Mouse (Mus musculus): ENCODE measurements at regions not wholly inside any gene's neighbourhood (a gene's known extent, or its start where the extent isn't known, plus 50 kb on each side); places are given as distances from the start of the nearest gene placed in this dataset.

DNA sequence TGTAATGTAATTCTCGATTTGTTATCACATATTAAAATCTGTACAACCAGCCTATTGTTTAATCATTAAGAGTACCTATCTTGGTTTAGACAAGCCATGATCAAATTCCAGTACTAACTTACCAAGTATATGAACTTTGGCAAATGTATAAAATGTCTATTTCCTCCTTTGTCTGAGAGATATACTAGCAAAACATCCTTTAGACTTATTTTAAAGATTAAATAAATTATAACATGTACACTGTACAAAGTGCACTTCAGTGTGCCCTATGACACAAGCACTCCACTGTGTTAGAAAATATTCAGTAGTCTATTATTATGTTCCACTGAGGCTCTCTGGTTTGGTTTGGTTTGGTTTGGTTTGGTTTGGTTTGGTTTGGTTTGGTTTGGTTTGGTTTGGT, 156.0 kb upstream of the Fat1 start:
- no peaks in the 10 kb centered on the region for H3K9me3 ChIP-seq (ENCODE audit: control insufficient read depth, low read depth, low read length)
- no peak for ATAC-seq (ENCODE audit: insufficient number of reproducible peaks, insufficient read depth, low FRiP score, low read depth)
- H3K27me3 ChIP-seq (ENCODE audit: control insufficient read depth, insufficient read depth, low read length): no peaks in the 10 kb centered on the region
- no peak overlapping the region for H3K4me2 ChIP-seq (replicated peaks; ENCODE audit: low read depth, low read length)
- 68% methylated on average over 1 of the region's 1 CpGs for WGBS
- no peaks in the 10 kb centered on the region for H3K4me1 ChIP-seq (ENCODE audit: control insufficient read depth, insufficient read depth, low read length)
- H3K4me3 ChIP-seq (ENCODE audit: low read depth, low read length): no peak overlapping the region
- H3K27ac ChIP-seq (ENCODE audit: low read length): no peak overlapping the region
- H3K9ac ChIP-seq (replicated peaks; ENCODE audit: low read depth, low read length): no peak overlapping the region
- no peaks in the 10 kb centered on the region for H3K36me3 ChIP-seq (ENCODE audit: control insufficient read depth, insufficient read depth, low read length)

- 80% methylated on average over 9 of the region's 9 CpGs for WGBS
- Histone ChIP-seq H3K9ac (replicated peaks; ENCODE audit: low read depth, low read length) (no peak overlapping the region), H3K36me3 (ENCODE audit: control insufficient read depth, insufficient read depth, low read length) (no peaks in the 10 kb centered on the region), H3K27me3 (ENCODE audit: control insufficient read depth, insufficient read depth, low read length) (no peaks in the 10 kb centered on the region), H3K9me3 (ENCODE audit: control insufficient read depth, low read depth, low read length) (no peaks in the 10 kb centered on the region), H3K4me1 (ENCODE audit: control insufficient read depth, insufficient read depth, low read length) (no peaks in the 10 kb centered on the region), H3K4me2 (replicated peaks; ENCODE audit: low read depth, low read length) (no peak overlapping the region), H3K4me3 (ENCODE audit: low read depth, low read length) (no peak overlapping the region), H3K27ac (ENCODE audit: low read length) (no peak overlapping the region)
- ATAC-seq (ENCODE audit: insufficient number of reproducible peaks, insufficient read depth, low FRiP score, low read depth): no peak
Measured at GRCm38 (mm10) chr8:44782421-44782820, 152.8 kb upstream of the Fat1 start.

GRCm38 (mm10) chr8:44785161-44785560, 150.1 kb upstream of the Fat1 start:
- H3K36me3 ChIP-seq (ENCODE audit: control insufficient read depth, insufficient read depth, low read length): no peaks in the 10 kb centered on the region
- H3K27ac ChIP-seq (ENCODE audit: low read length): no peak overlapping the region
- no peak overlapping the region for H3K4me2 ChIP-seq (replicated peaks; ENCODE audit: low read depth, low read length)
- H3K4me3 ChIP-seq (ENCODE audit: low read depth, low read length): no peak overlapping the region
- no peaks in the 10 kb centered on the region for H3K9me3 ChIP-seq (ENCODE audit: control insufficient read depth, low read depth, low read length)
- no peak overlapping the region for H3K9ac ChIP-seq (replicated peaks; ENCODE audit: low read depth, low read length)
- no peak for ATAC-seq (ENCODE audit: insufficient number of reproducible peaks, insufficient read depth, low FRiP score, low read depth)
- WGBS: 78% methylated on average over 8 of the region's 8 CpGs
- H3K4me1 ChIP-seq (ENCODE audit: control insufficient read depth, insufficient read depth, low read length): no peaks in the 10 kb centered on the region
- H3K27me3 ChIP-seq (ENCODE audit: control insufficient read depth, insufficient read depth, low read length): no peaks in the 10 kb centered on the region

DNA sequence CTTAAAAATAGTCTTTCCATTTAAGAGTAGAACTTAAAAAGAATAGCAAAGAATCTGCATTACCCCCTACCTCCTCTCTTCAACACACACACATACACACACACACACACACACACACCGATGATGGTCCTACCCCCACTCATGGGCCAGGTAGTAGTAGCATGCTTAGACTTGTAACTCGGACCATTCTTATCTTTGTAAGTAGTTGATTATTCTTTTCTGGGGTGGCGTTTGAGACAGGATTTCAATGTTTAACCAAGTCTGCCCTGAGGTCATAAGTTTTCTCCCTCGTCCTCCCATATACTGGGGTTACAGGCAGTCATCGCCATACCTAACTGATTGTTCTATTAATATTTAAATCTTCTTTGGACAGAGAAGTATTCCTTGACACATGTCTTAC, 148.5 kb upstream of the Fat1 start:
- WGBS: 63% methylated on average over 5 of the region's 5 CpGs
- Histone ChIP-seq H3K27ac (ENCODE audit: low read length) (no peak overlapping the region), H3K4me2 (replicated peaks; ENCODE audit: low read depth, low read length) (no peak overlapping the region), H3K27me3 (ENCODE audit: control insufficient read depth, insufficient read depth, low read length) (no peaks in the 10 kb centered on the region), H3K9me3 (ENCODE audit: control insufficient read depth, low read depth, low read length) (no peaks in the 10 kb centered on the region), H3K9ac (replicated peaks; ENCODE audit: low read depth, low read length) (no peak overlapping the region), H3K4me1 (ENCODE audit: control insufficient read depth, insufficient read depth, low read length) (no peaks in the 10 kb centered on the region), H3K4me3 (ENCODE audit: low read depth, low read length) (no peak overlapping the region), H3K36me3 (ENCODE audit: control insufficient read depth, insufficient read depth, low read length) (no peaks in the 10 kb centered on the region)
- no peak for ATAC-seq (ENCODE audit: insufficient number of reproducible peaks, insufficient read depth, low FRiP score, low read depth)

DNA sequence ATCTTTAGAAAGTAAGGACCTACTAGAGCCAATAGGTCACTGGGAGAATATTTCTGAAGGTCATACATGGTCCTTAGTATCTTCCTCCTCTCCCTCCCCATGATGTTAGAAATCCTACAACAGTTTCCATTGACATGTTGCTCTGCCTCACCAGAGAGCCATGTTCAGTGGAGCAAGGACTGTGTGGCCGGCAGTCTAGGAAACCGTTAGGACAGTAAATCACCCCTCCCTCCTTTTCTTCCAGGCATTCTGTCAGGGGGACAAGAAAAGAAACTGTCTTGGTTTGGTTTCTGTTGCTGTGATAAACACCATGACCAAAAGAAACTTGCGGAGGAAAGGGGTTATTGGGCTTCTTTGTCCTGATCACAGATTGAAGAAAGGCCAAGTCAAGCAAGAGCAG, 147.0 kb upstream of the Fat1 start:
- Histone ChIP-seq H3K9ac (replicated peaks; ENCODE audit: low read depth, low read length) (no peak overlapping the region), H3K4me1 (ENCODE audit: control insufficient read depth, insufficient read depth, low read length) (no peaks in the 10 kb centered on the region), H3K36me3 (ENCODE audit: control insufficient read depth, insufficient read depth, low read length) (no peaks in the 10 kb centered on the region), H3K4me2 (replicated peaks; ENCODE audit: low read depth, low read length) (no peak overlapping the region), H3K9me3 (ENCODE audit: control insufficient read depth, low read depth, low read length) (no peaks in the 10 kb centered on the region), H3K27ac (ENCODE audit: low read length) (no peak overlapping the region), H3K4me3 (ENCODE audit: low read depth, low read length) (no peak overlapping the region), H3K27me3 (ENCODE audit: control insufficient read depth, insufficient read depth, low read length) (no peaks in the 10 kb centered on the region)
- ATAC-seq (ENCODE audit: insufficient number of reproducible peaks, insufficient read depth, low FRiP score, low read depth): no peak
- WGBS: 74% methylated on average over 3 of the region's 3 CpGs

GRCm38 (mm10) chr8:44799513-44799912, 135.7 kb upstream of the Fat1 start:
- ATAC-seq (ENCODE audit: insufficient number of reproducible peaks, insufficient read depth, low FRiP score, low read depth): no peak
- no peak overlapping the region for H3K4me2 ChIP-seq (replicated peaks; ENCODE audit: low read depth, low read length)
- no peak overlapping the region for H3K9ac ChIP-seq (replicated peaks; ENCODE audit: low read depth, low read length)
- no peaks in the 10 kb centered on the region for H3K27me3 ChIP-seq (ENCODE audit: control insufficient read depth, insufficient read depth, low read length)
- peaks cover 15% of the 10 kb centered on the region for H3K4me1 ChIP-seq (ENCODE audit: control insufficient read depth, insufficient read depth, low read length)
- 81% methylated on average over 3 of the region's 3 CpGs for WGBS
- H3K27ac ChIP-seq (ENCODE audit: low read length): no peak overlapping the region
- no peak overlapping the region for H3K4me3 ChIP-seq (ENCODE audit: low read depth, low read length)
- H3K9me3 ChIP-seq (ENCODE audit: control insufficient read depth, low read depth, low read length): no peaks in the 10 kb centered on the region
- H3K36me3 ChIP-seq (ENCODE audit: control insufficient read depth, insufficient read depth, low read length): no peaks in the 10 kb centered on the region

DNA sequence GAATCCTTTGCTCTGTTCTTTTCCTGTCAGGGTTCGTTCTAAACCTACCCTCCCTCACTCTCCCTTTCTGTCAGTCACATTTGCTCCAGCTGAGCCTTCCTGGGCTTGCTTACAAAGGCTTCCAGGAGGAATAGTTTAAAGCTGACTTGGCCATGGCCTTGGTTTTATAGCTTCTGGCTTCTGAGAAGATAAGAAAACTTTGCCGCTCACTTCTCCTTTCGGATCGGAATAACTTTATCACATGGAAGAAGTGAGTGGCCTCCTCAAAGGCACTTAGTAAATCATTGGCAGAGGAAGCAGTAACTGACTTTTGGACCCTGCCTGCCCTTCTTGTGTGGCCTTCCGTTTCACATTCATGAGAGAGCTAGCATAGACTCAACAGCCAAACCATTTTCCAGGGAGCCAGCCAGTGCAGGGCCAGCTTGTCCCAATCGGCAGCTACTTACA, 134.4 kb upstream of the Fat1 start:
- H3K4me1 ChIP-seq (ENCODE audit: control insufficient read depth, insufficient read depth, low read length): peaks cover 15% of the 10 kb centered on the region
- H3K4me3 ChIP-seq (ENCODE audit: low read depth, low read length): no peak overlapping the region
- H3K9me3 ChIP-seq (ENCODE audit: control insufficient read depth, low read depth, low read length): no peaks in the 10 kb centered on the region
- no peak overlapping the region for H3K4me2 ChIP-seq (replicated peaks; ENCODE audit: low read depth, low read length)
- peak overlapping the region; percentile 6; the same call in 1 of the 2 replicates for H3K27ac ChIP-seq (ENCODE audit: low read length)
- 34% methylated on average over 6 of the region's 6 CpGs for WGBS
- H3K9ac ChIP-seq (replicated peaks; ENCODE audit: low read depth, low read length): no peak overlapping the region
- H3K27me3 ChIP-seq (ENCODE audit: control insufficient read depth, insufficient read depth, low read length): no peaks in the 10 kb centered on the region
- ATAC-seq (ENCODE audit: insufficient number of reproducible peaks, insufficient read depth, low FRiP score, low read depth): peak; percentile 66; the same call in 1 of the 2 replicates
- H3K36me3 ChIP-seq (ENCODE audit: control insufficient read depth, insufficient read depth, low read length): no peaks in the 10 kb centered on the region

- H3K9ac ChIP-seq (replicated peaks; ENCODE audit: low read depth, low read length): no peak overlapping the region
- ATAC-seq (ENCODE audit: insufficient number of reproducible peaks, insufficient read depth, low FRiP score, low read depth): no peak
- H3K9me3 ChIP-seq (ENCODE audit: control insufficient read depth, low read depth, low read length): no peaks in the 10 kb centered on the region
- peaks cover 15% of the 10 kb centered on the region for H3K4me1 ChIP-seq (ENCODE audit: control insufficient read depth, insufficient read depth, low read length)
- no peak overlapping the region for H3K4me2 ChIP-seq (replicated peaks; ENCODE audit: low read depth, low read length)
- no peak overlapping the region; the same call in 1 of the 2 replicates for H3K27ac ChIP-seq (ENCODE audit: low read length)
- no peaks in the 10 kb centered on the region for H3K27me3 ChIP-seq (ENCODE audit: control insufficient read depth, insufficient read depth, low read length)
- WGBS: 27% methylated on average over 6 of the region's 6 CpGs
- no peak overlapping the region for H3K4me3 ChIP-seq (ENCODE audit: low read depth, low read length)
- H3K36me3 ChIP-seq (ENCODE audit: control insufficient read depth, insufficient read depth, low read length): no peaks in the 10 kb centered on the region
Measured at GRCm38 (mm10) chr8:44801604-44802206, 133.5 kb upstream of the Fat1 start.

- 34% methylated on average over 5 of the region's 5 CpGs for WGBS
- H3K27me3 ChIP-seq (ENCODE audit: control insufficient read depth, insufficient read depth, low read length): no peaks in the 10 kb centered on the region
- ATAC-seq (ENCODE audit: insufficient number of reproducible peaks, insufficient read depth, low FRiP score, low read depth): no peak; the same call in 1 of the 2 replicates
- H3K9ac ChIP-seq (replicated peaks; ENCODE audit: low read depth, low read length): no peak overlapping the region
- no peaks in the 10 kb centered on the region for H3K9me3 ChIP-seq (ENCODE audit: control insufficient read depth, low read depth, low read length)
- H3K4me2 ChIP-seq (replicated peaks; ENCODE audit: low read depth, low read length): no peak overlapping the region
- no peaks in the 10 kb centered on the region for H3K36me3 ChIP-seq (ENCODE audit: control insufficient read depth, insufficient read depth, low read length)
- no peak overlapping the region for H3K4me3 ChIP-seq (ENCODE audit: low read depth, low read length)
- H3K4me1 ChIP-seq (ENCODE audit: control insufficient read depth, insufficient read depth, low read length): peaks cover 15% of the 10 kb centered on the region
- no peak overlapping the region; the same call in 1 of the 2 replicates for H3K27ac ChIP-seq (ENCODE audit: low read length)
Measured at GRCm38 (mm10) chr8:44802331-44802730, 132.9 kb upstream of the Fat1 start.

Measured in stomach, embryonic 14.5 days (tissue).